12 mouse cellular contexts compared by ENCODE assay signal in genomic region chr2:153134237-153134636, GRCm38 (mm10). TPM values are rescaled to one million over a fixed set of nuclear protein-coding genes. Genes with fewer than 3 reads are reported as not detected.
A peak's percentile ranks its signal among the peaks of the same experiment; 100 is the strongest.
DNase-seq lines count a peak whose midpoint lies in the region; ATAC-seq and TF ChIP-seq lines count a peak whose summit lies in the region.
"Had no signal": no experiment of that assay in that cellular context is flagged by ENCODE, and none has a peak within 500 bp of the region (broad histone marks: within the 10 kb centered on the region; RNA-seq: fewer than 3 reads in every experiment).

No protein-coding gene starts in this region.

- H3K9ac ChIP-seq in hindbrain, embryonic 13.5 days = no peak overlapping the region
- H3K9ac ChIP-seq in midbrain, embryonic 14.5 days (replicated peaks; ENCODE audit: low read length) = no peak overlapping the region
- no peak overlapping the region; the same call in 1 of the 2 replicates for H3K9ac ChIP-seq in midbrain, embryonic 13.5 days (replicated peaks)
- H3K9ac ChIP-seq: embryonic facial prominence, embryonic 13.5 days; hindbrain, embryonic 15.5 days; limb, embryonic 13.5 days had no signal

- H3K9me3 ChIP-seq in hindbrain, embryonic 10.5 days = no peaks in the 10 kb centered on the region
- no peaks in the 10 kb centered on the region for H3K9me3 ChIP-seq in hindbrain, embryonic 13.5 days
- no peaks in the 10 kb centered on the region for H3K9me3 ChIP-seq in midbrain, embryonic 14.5 days (ENCODE audit: control insufficient read depth, low read length)
- no peaks in the 10 kb centered on the region for H3K9me3 ChIP-seq in midbrain, embryonic 13.5 days
- no peaks in the 10 kb centered on the region for H3K9me3 ChIP-seq in embryonic facial prominence, embryonic 10.5 days
- H3K9me3 ChIP-seq: embryonic facial prominence, embryonic 13.5 days; hindbrain, embryonic 15.5 days; limb, embryonic 13.5 days had no signal

- 40% methylated on average over 5 of the region's 5 CpGs for whole genome bisulfite sequencing in hindbrain, embryonic 10.5 days
- 44% methylated on average over 5 of the region's 5 CpGs for WGBS in hindbrain, embryonic 13.5 days
- WGBS in midbrain, embryonic 14.5 days = 35% methylated on average over 5 of the region's 5 CpGs
- WGBS in midbrain, embryonic 13.5 days = 38% methylated on average over 5 of the region's 5 CpGs
- WGBS in embryonic facial prominence, embryonic 10.5 days = 35% methylated on average over 5 of the region's 5 CpGs

- peak; percentile 11 for DNase-seq in hindbrain, embryonic 10.5 days (ENCODE audit: low spot score)
- DNase-seq in midbrain, embryonic 14.5 days = peak; percentile 8
- DNase-seq in embryonic facial prominence, embryonic 10.5 days (ENCODE audit: low spot score) = peak; percentile 23
- DNase-seq in splenic B cell, adult 2 months (ENCODE audit: low read depth, low spot score) = peak; percentile 40
- no peak for DNase-seq in left cerebral cortex, adult 2 months (ENCODE audit: extremely low spot score in 1 of 2, low spot score in 2 of 2)
- DNase-seq in T-cell, adult 2 months (ENCODE audit: low spot score) = no peak
- DNase-seq: adrenal gland, postnatal 36 days had no signal

- H3K27me3 ChIP-seq in hindbrain, embryonic 10.5 days (ENCODE audit: insufficient read depth, poor library complexity, severe bottlenecking) = 0 out of 2 replicates have a peak, but pooled peaks cover 3% of the 10 kb centered on the region
- no peaks in the 10 kb centered on the region for H3K27me3 ChIP-seq in hindbrain, embryonic 13.5 days
- H3K27me3 ChIP-seq in midbrain, embryonic 14.5 days (ENCODE audit: control insufficient read depth, insufficient read depth, low read length) = no peaks in the 10 kb centered on the region
- no peaks in the 10 kb centered on the region for H3K27me3 ChIP-seq in midbrain, embryonic 13.5 days
- H3K27me3 ChIP-seq in embryonic facial prominence, embryonic 10.5 days (replicated peaks; ENCODE audit: low read depth, poor library complexity, severe bottlenecking) = 0 out of 2 replicates have a peak, but pooled peaks cover 3% of the 10 kb centered on the region
- no peaks in the 10 kb centered on the region for H3K27me3 ChIP-seq in splenic B cell, adult 2 months (ENCODE audit: control insufficient read depth, insufficient read depth, low read length, poor library complexity, severe bottlenecking)
- H3K27me3 ChIP-seq: embryonic facial prominence, embryonic 13.5 days; hindbrain, embryonic 15.5 days; limb, embryonic 13.5 days had no signal

- no peaks in the 10 kb centered on the region for H3K36me3 ChIP-seq in hindbrain, embryonic 10.5 days
- no peaks in the 10 kb centered on the region for H3K36me3 ChIP-seq in hindbrain, embryonic 13.5 days
- no peaks in the 10 kb centered on the region for H3K36me3 ChIP-seq in midbrain, embryonic 14.5 days (ENCODE audit: control insufficient read depth, insufficient read depth, low read length)
- no peaks in the 10 kb centered on the region for H3K36me3 ChIP-seq in midbrain, embryonic 13.5 days
- H3K36me3 ChIP-seq in embryonic facial prominence, embryonic 10.5 days (replicated peaks) = no peaks in the 10 kb centered on the region
- H3K36me3 ChIP-seq in splenic B cell, adult 2 months (ENCODE audit: control insufficient read depth, insufficient read depth, low read length, poor library complexity, severe bottlenecking) = peaks cover 16% of the 10 kb centered on the region
- H3K36me3 ChIP-seq: embryonic facial prominence, embryonic 13.5 days; hindbrain, embryonic 15.5 days; limb, embryonic 13.5 days had no signal

- H3K27ac ChIP-seq in hindbrain, embryonic 10.5 days = no peak overlapping the region
- no peak overlapping the region for H3K27ac ChIP-seq in hindbrain, embryonic 13.5 days
- H3K27ac ChIP-seq in midbrain, embryonic 14.5 days (replicated peaks; ENCODE audit: low read depth, low read length) = no peak overlapping the region
- H3K27ac ChIP-seq in midbrain, embryonic 13.5 days = no peak overlapping the region
- no peak overlapping the region for H3K27ac ChIP-seq in embryonic facial prominence, embryonic 10.5 days (replicated peaks)
- no peak overlapping the region for H3K27ac ChIP-seq in left cerebral cortex, adult 2 months
- H3K27ac ChIP-seq: embryonic facial prominence, embryonic 13.5 days; hindbrain, embryonic 15.5 days; limb, embryonic 13.5 days had no signal

- no peak overlapping the region for H3K4me2 ChIP-seq in hindbrain, embryonic 13.5 days
- H3K4me2 ChIP-seq in midbrain, embryonic 14.5 days (ENCODE audit: low read length) = no peak overlapping the region
- no peak overlapping the region for H3K4me2 ChIP-seq in midbrain, embryonic 13.5 days (replicated peaks)
- H3K4me2 ChIP-seq: embryonic facial prominence, embryonic 13.5 days; hindbrain, embryonic 15.5 days; limb, embryonic 13.5 days had no signal

- no peak; the same call in 1 of the 2 replicates for TF ChIP-seq CTCF in left cerebral cortex, adult 2 months (IDR thresholded peaks at IDR 0.05)

- intact Hi-C loops in left cerebral cortex, adult 2 months (cut with DNase I) = no loop called here

- 0 out of 2 replicates have a peak, but pooled peaks cover 7% of the 10 kb centered on the region for H3K4me1 ChIP-seq in hindbrain, embryonic 10.5 days (replicated peaks)
- no peaks in the 10 kb centered on the region for H3K4me1 ChIP-seq in hindbrain, embryonic 13.5 days (replicated peaks)
- no peaks in the 10 kb centered on the region for H3K4me1 ChIP-seq in midbrain, embryonic 14.5 days (ENCODE audit: control insufficient read depth, insufficient read depth, low read length)
- no peaks in the 10 kb centered on the region for H3K4me1 ChIP-seq in midbrain, embryonic 13.5 days (replicated peaks)
- H3K4me1 ChIP-seq in embryonic facial prominence, embryonic 10.5 days = peaks cover 4% of the 10 kb centered on the region; the same call in 1 of the 2 replicates
- H3K4me1 ChIP-seq: embryonic facial prominence, embryonic 13.5 days; hindbrain, embryonic 15.5 days; limb, embryonic 13.5 days had no signal

- no peak overlapping the region for H3K4me3 ChIP-seq in hindbrain, embryonic 10.5 days
- H3K4me3 ChIP-seq in hindbrain, embryonic 13.5 days = no peak overlapping the region
- H3K4me3 ChIP-seq in midbrain, embryonic 14.5 days (replicated peaks; ENCODE audit: low read depth, low read length) = no peak overlapping the region
- no peak overlapping the region for H3K4me3 ChIP-seq in midbrain, embryonic 13.5 days (replicated peaks)
- H3K4me3 ChIP-seq in embryonic facial prominence, embryonic 10.5 days = no peak overlapping the region
- H3K4me3 ChIP-seq in left cerebral cortex, adult 2 months = no peak overlapping the region
- H3K4me3 ChIP-seq: embryonic facial prominence, embryonic 13.5 days; hindbrain, embryonic 15.5 days; limb, embryonic 13.5 days had no signal

- no peak for ATAC-seq in hindbrain, embryonic 13.5 days (ENCODE audit: low FRiP score)
- ATAC-seq in midbrain, embryonic 14.5 days (ENCODE audit: low FRiP score, low TSS enrichment) = no peak
- ATAC-seq in midbrain, embryonic 13.5 days = no peak

RNA-seq across cellular contexts. Expression of gene Hck, which starts 26.0 kb away (rescaled TPM):
- 1.4 and 2.7 TPM in 2 replicates for polyA plus RNA-seq in hindbrain, embryonic 10.5 days (2016; fragmentation: Nextera tagmentation; extraction: Ambion mirVana)
- polyA plus RNA-seq in hindbrain, embryonic 13.5 days (2015; fragmentation: Nextera tagmentation; extraction: Ambion mirVana) = 1.7 and 2.2 TPM in 2 replicates
- polyA plus RNA-seq in midbrain, embryonic 14.5 days (2014; fragmentation: Nextera tagmentation; extraction: Ambion mirVana) = 1.4 and 2.3 TPM in 2 replicates
- polyA plus RNA-seq in midbrain, embryonic 13.5 days (2015; fragmentation: Nextera tagmentation; extraction: Ambion mirVana) = 1.3 TPM in 2 replicates
- polyA plus RNA-seq in embryonic facial prominence, embryonic 10.5 days (2016; fragmentation: Nextera tagmentation; extraction: Ambion mirVana) = 1.3 and 1.4 TPM in 2 replicates
- 1 to 10 TPM; 2.0 to 2.1 TPM for total RNA-seq in left cerebral cortex, adult 2 months (2021)

RNA-seq across cellular contexts. Expression of gene Tm9sf4, which starts 26.9 kb away (rescaled TPM):
- 74.5 and 80.5 TPM in 2 replicates for polyA plus RNA-seq in hindbrain, embryonic 10.5 days (2016; fragmentation: Nextera tagmentation; extraction: Ambion mirVana)
- 77.2 and 79.3 TPM in 2 replicates for polyA plus RNA-seq in hindbrain, embryonic 13.5 days (2015; fragmentation: Nextera tagmentation; extraction: Ambion mirVana)
- polyA plus RNA-seq in midbrain, embryonic 14.5 days (2014; fragmentation: Nextera tagmentation; extraction: Ambion mirVana) = 80.1 and 89.8 TPM in 2 replicates
- polyA plus RNA-seq in midbrain, embryonic 13.5 days (2015; fragmentation: Nextera tagmentation; extraction: Ambion mirVana) = 78.6 and 80.0 TPM in 2 replicates
- polyA plus RNA-seq in embryonic facial prominence, embryonic 10.5 days (2016; fragmentation: Nextera tagmentation; extraction: Ambion mirVana) = 68.2 and 73.0 TPM in 2 replicates
- total RNA-seq in left cerebral cortex, adult 2 months (2021) = 100 to 1,000 TPM; 112 to 118 TPM

Comparison
In these comparisons a context has a peak if more than half of its experiments do, and no peak if none do; other contexts are left out.
1. DNase-seq: peak in hindbrain, embryonic 10.5 days (single experiment), midbrain, embryonic 14.5 days (single experiment), embryonic facial prominence, embryonic 10.5 days (single experiment) and splenic B cell, adult 2 months (single experiment); none in left cerebral cortex, adult 2 months (0 of 2) and T-cell, adult 2 months (single experiment).